Mouse (Mus musculus) heart, adult 2 months (tissue): ENCODE data around the gene Nphs1.

Experiments
- CTCF ChIP-seq: fragments of 200-600 bp; IDR thresholded peaks from 2 replicates; pipeline ENCODE4 v1.8.1; 2022; ENCODE audit warnings: antibody characterized with exemption, mild to moderate bottlenecking, moderate library complexity
- EP300 ChIP-seq: fragments of 200-500 bp; IDR thresholded peaks from 2 replicates; pipeline ENCODE4 v1.6.1; 2011; ENCODE audit warnings: low read depth, low read length, control low read depth; ENCODE audit not compliant: insufficient read depth
- POLR2A ChIP-seq: fragments of 200-500 bp; IDR thresholded peaks from 2 replicates; pipeline ENCODE4 v1.6.1; 2011; ENCODE audit warnings: mild to moderate bottlenecking, low read depth, low read length, control low read depth; ENCODE audit not compliant: insufficient read depth

DNA sequence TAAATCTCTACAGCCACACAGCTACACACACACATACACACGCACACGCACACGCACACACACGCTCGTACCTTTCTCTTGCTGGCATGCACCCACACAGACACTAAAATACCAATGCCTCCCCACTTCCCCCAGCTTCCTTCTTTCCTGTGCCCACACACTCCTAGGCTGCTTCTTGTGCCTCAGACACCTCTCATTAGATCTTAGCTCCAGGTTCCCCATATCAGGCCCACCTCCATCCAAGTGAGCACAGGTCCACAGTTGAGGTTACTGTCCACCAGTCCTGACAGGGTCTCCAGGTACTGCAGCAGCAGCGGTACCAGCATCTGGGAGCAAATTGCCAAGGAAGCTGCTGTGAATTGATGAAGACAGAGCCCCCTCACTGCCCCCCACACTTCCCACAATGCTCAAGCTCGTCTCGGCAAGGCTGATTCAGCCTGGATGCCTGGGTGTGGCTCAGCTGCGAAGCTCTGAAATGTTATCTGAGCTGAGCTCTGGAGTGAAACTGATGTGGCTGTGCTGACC lies 73.2 kb downstream of the Nphs1 start:
- TF ChIP-seq POLR2A = no peak
- TF ChIP-seq EP300 = no peak
- no peak for TF ChIP-seq CTCF
